Mouse (Mus musculus) heart, embryonic 16.5 days (tissue): ENCODE data around the gene Gtpbp1. TPM values are rescaled to one million over a fixed set of nuclear protein-coding genes. Genes with fewer than 3 reads are reported as not detected.

Experiments used
- ATAC-seq: fragments of 200-750 bp; cut with Nextera tagmentation; replicated peaks from 2 replicates; pipeline ENCODE4 v1.8.0; 2017; ENCODE audit warnings: moderate number of reproducible peaks; ENCODE audit not compliant: insufficient read depth, low FRiP score; ENCODE audit errors: extremely low read depth
- H3K27ac ChIP-seq: fragments of 300-500 bp; sonication (generic); 2 replicates; pipeline ENCODE4 v1.5.1; 2014; ENCODE audit warnings: mild to moderate bottlenecking, low read length, control low read depth, moderate library complexity
- H3K27me3 ChIP-seq: fragments of 300-500 bp; sonication (generic); 2 replicates; pipeline ENCODE4 v1.6.1; 2014; ENCODE audit warnings: low read length, mixed read lengths; ENCODE audit not compliant: control insufficient read depth, insufficient read depth
- H3K36me3 ChIP-seq: fragments of 300-500 bp; sonication (generic); 2 replicates; pipeline ENCODE4 v1.6.1; 2014; ENCODE audit not compliant: control insufficient read depth, insufficient read depth
- H3K4me1 ChIP-seq: fragments of 300-500 bp; sonication (generic); 2 replicates; pipeline ENCODE4 v1.6.1; 2014; ENCODE audit warnings: low read length, mixed read lengths; ENCODE audit not compliant: control insufficient read depth, insufficient read depth
- H3K4me2 ChIP-seq: fragments of 300-500 bp; sonication (generic); 2 replicates; pipeline ENCODE4 v1.6.1; 2014; ENCODE audit warnings: low read depth, mild to moderate bottlenecking, control low read depth, low read length
- H3K4me3 ChIP-seq: fragments of 300-500 bp; sonication (generic); 2 replicates; pipeline ENCODE4 v1.5.1; 2014; ENCODE audit warnings: mild to moderate bottlenecking, control low read depth, low read length
- H3K9ac ChIP-seq: fragments of 300-500 bp; sonication (generic); 2 replicates; pipeline ENCODE4 v1.6.1; 2014; ENCODE audit warnings: low read length, control low read depth
- H3K9me3 ChIP-seq: fragments of 300-500 bp; sonication (generic); replicated peaks from 2 replicates; pipeline ENCODE4 v1.6.1; 2016; ENCODE audit warnings: low read length; ENCODE audit not compliant: control insufficient read depth
- WGBS: fragments of 180-500 bp; shearing (Covaris S2); extraction: QIAGEN DNeasy Blood & Tissue Kit; methylation state at CpG from one replicate; pipeline ENCODE4 v1.1.7; 2014; 5-methylcytosine and 5-hydroxymethylcytosine counted together
- polyA plus RNA-seq: library from polyadenylated mRNA; unstranded; fragments of >200 nt; fragmentation: Nextera tagmentation; extraction: Ambion mirVana; gene quantifications from 2 replicates; pipeline ENCODE4 v1.2.1, GENCODE M21; 2015

Gtpbp1 gene
- polyA plus RNA-seq, 1 experiment from 2014 or later = 30.3 TPM

DNA sequence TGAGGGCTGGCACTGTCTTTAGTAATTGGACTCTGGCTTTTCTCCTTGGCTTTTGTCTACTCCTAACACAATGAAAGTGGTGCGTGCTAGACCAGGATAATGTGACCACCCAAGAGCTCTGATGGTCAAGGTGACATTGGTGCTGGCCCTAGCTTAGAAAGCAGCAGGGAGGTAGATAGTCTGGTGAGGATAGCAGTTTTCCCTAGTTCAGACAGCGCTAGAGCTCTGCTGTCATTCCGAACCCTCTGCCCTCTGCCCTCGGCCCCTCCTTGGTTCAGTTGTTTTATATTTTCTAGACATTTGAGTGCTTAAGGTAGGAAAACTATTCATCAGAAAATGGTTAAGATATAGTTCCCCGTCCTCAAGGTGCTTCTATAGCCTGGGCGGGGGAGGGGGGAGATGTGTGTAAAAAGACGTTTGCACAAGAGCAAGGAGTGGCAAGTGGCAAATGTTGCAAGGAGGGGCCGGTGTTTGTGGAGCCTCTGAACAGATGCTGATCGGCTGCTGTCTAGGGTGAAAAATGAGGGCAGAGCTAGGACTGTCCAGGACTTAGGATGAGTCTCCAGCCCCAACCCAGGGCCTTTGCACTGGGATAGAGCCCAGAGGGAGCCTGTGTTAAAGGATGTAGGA, 7.0 kb downstream of the Gtpbp1 start:
- Histone ChIP-seq H3K9ac (no peak overlapping the region), H3K4me2 (no peak overlapping the region), H3K4me1 (peaks cover 17% of the 10 kb centered on the region), H3K4me3 (no peak overlapping the region), H3K27ac (no peak overlapping the region), H3K36me3 (peaks cover 5% of the 10 kb centered on the region; the same call in 1 of the 2 replicates), H3K27me3 (no peaks in the 10 kb centered on the region), H3K9me3 (no peaks in the 10 kb centered on the region)
- no peak for ATAC-seq
- WGBS = 77% methylated on average over 9 of the region's 9 CpGs

- no peak overlapping the region for H3K9ac ChIP-seq
- no peaks in the 10 kb centered on the region for H3K27me3 ChIP-seq
- no peaks in the 10 kb centered on the region; the same call in 1 of the 2 replicates for H3K4me1 ChIP-seq
- H3K27ac ChIP-seq = no peak overlapping the region
- H3K4me3 ChIP-seq = no peak overlapping the region
- H3K9me3 ChIP-seq = no peaks in the 10 kb centered on the region
- no peak overlapping the region for H3K4me2 ChIP-seq
- H3K36me3 ChIP-seq = peaks cover 19% of the 10 kb centered on the region; the same call in 1 of the 2 replicates
- WGBS = 68% methylated on average over 17 of the region's 17 CpGs
- ATAC-seq = no peak
These were observed 16.1 kb downstream of the Gtpbp1 start for GRCm38 (mm10) chr15:79706603-79707214.

DNA sequence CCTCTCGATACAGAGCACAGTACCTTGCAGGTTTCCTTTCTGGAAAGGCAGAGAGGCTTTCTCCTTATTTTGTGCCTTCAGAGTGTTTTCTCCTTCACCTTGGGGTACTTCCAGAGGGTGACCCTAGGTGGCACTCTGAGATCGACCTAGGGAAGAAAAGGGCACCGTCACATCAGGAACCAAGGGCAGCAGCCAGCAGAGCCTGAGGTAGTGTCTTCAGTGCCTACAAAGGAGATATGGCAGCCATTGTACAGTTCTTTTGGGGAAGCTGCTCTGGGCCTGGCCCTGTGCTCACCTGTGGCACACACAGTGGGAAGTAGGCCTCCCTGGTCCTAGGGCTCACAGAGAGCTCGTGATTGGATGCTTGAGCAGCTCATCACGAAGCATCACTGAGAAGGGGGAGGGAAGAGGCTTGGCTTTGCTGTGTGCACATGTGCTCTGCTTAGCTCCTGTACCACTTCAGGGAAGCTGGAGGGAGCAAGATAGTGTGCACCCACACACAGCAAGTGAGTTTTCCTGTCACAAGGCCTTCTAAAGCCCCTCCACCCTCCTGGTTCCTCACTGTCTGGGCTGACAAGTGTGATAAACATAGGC, 17.7 kb downstream of the Gtpbp1 start:
- Histone ChIP-seq H3K9ac (no peak overlapping the region), H3K4me2 (no peak overlapping the region), H3K4me3 (no peak overlapping the region), H3K36me3 (peaks cover 31% of the 10 kb centered on the region), H3K4me1 (no peaks in the 10 kb centered on the region; the same call in 1 of the 2 replicates), H3K27ac (no peak overlapping the region), H3K27me3 (no peaks in the 10 kb centered on the region), H3K9me3 (no peaks in the 10 kb centered on the region)
- 86% methylated on average over 5 of the region's 5 CpGs for WGBS
- no peak for ATAC-seq

GRCm38 (mm10) chr15:79715646-79716045, 25.0 kb downstream of the Gtpbp1 start:
- no peak overlapping the region for H3K4me2 ChIP-seq

GRCm38 (mm10) chr15:79716710-79717109, 26.1 kb downstream of the Gtpbp1 start:
- Histone ChIP-seq H3K4me1 (no peaks in the 10 kb centered on the region), H3K27ac (no peak overlapping the region), H3K9ac (no peak overlapping the region), H3K27me3 (no peaks in the 10 kb centered on the region), H3K4me3 (no peak overlapping the region), H3K9me3 (no peaks in the 10 kb centered on the region), H3K36me3 (peaks cover 56% of the 10 kb centered on the region), H3K4me2 (no peak overlapping the region)
- WGBS = 87% methylated on average over 6 of the region's 6 CpGs
- no peak for ATAC-seq

More at GRCm38 (mm10) chr15:79715646-79716045, 25.0 kb downstream of the Gtpbp1 start:
- Histone ChIP-seq H3K9me3 (no peaks in the 10 kb centered on the region), H3K9ac (no peak overlapping the region), H3K36me3 (peaks cover 64% of the 10 kb centered on the region), H3K27ac (no peak overlapping the region), H3K27me3 (no peaks in the 10 kb centered on the region), H3K4me3 (no peak overlapping the region), H3K4me1 (no peaks in the 10 kb centered on the region)
- 92% methylated on average over 7 of the region's 7 CpGs for WGBS
- no peak for ATAC-seq

DNA sequence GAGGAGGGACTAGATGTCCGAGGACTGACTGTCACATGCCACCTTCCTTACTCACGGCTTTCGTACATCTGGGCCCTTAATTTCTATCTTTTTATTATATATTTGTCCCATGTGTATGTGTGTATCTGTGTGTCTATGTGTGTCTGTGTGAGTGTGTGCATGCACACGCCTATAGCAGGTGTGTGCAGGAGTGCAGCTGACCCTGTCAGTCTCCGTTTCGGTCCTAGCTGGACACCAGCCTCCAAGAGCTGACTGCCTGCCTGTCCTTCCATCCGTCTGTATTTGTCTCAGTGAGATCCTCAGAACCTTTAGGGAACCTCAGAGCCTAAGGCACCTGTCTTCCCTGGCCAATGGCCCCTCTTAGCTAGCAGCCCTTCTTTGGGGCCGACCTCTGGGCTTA, 29.6 kb downstream of the Gtpbp1 start:
- no peaks in the 10 kb centered on the region for H3K9me3 ChIP-seq
- H3K36me3 ChIP-seq = peaks cover 42% of the 10 kb centered on the region
- 84% methylated on average over 8 of the region's 8 CpGs for WGBS
- no peak overlapping the region for H3K9ac ChIP-seq
- no peaks in the 10 kb centered on the region for H3K4me1 ChIP-seq
- ATAC-seq = no peak
- H3K4me3 ChIP-seq = no peak overlapping the region
- H3K27me3 ChIP-seq = no peaks in the 10 kb centered on the region
- H3K27ac ChIP-seq = no peak overlapping the region
- no peak overlapping the region for H3K4me2 ChIP-seq

- H3K4me3 ChIP-seq = no peak overlapping the region
These were observed 30.2 kb downstream of the Gtpbp1 start for GRCm38 (mm10) chr15:79720796-79721195.

GRCm38 (mm10) chr15:79723439-79723838, 32.8 kb downstream of the Gtpbp1 start:
- WGBS = 42% methylated on average over 1 of the region's 1 CpGs
- Histone ChIP-seq H3K9me3 (no peaks in the 10 kb centered on the region), H3K36me3 (peaks cover 50% of the 10 kb centered on the region), H3K27ac (no peak overlapping the region), H3K4me3 (no peak overlapping the region), H3K9ac (no peak overlapping the region), H3K27me3 (no peaks in the 10 kb centered on the region), H3K4me2 (no peak overlapping the region), H3K4me1 (no peaks in the 10 kb centered on the region)
- ATAC-seq = no peak

More at GRCm38 (mm10) chr15:79720796-79721195, 30.2 kb downstream of the Gtpbp1 start:
- ATAC-seq = no peak
- Histone ChIP-seq H3K4me2 (no peak overlapping the region), H3K27me3 (no peaks in the 10 kb centered on the region), H3K27ac (no peak overlapping the region), H3K4me1 (no peaks in the 10 kb centered on the region), H3K9me3 (no peaks in the 10 kb centered on the region), H3K36me3 (peaks cover 44% of the 10 kb centered on the region), H3K9ac (no peak overlapping the region)
- 78% methylated on average over 4 of the region's 4 CpGs for WGBS

- 81% methylated on average over 11 of the region's 11 CpGs for WGBS
- ATAC-seq = no peak
These were observed 34.6 kb downstream of the Gtpbp1 start for GRCm38 (mm10) chr15:79725190-79725789.

More at GRCm38 (mm10) chr15:79725190-79725789, 34.6 kb downstream of the Gtpbp1 start:
- Histone ChIP-seq H3K9me3 (no peaks in the 10 kb centered on the region), H3K4me1 (no peaks in the 10 kb centered on the region), H3K4me2 (no peak overlapping the region), H3K27ac (no peak overlapping the region), H3K9ac (no peak overlapping the region), H3K27me3 (no peaks in the 10 kb centered on the region), H3K36me3 (peaks cover 56% of the 10 kb centered on the region), H3K4me3 (no peak overlapping the region)
